Mouse (Mus musculus) stomach, postnatal 0 days (tissue): ENCODE data around the gene Clec4f. TPM values are rescaled to one million over a fixed set of nuclear protein-coding genes. Genes with fewer than 3 reads are reported as not detected.
"Not testable (repeated sequence)": the region's sequence is repeated elsewhere in the genome, so short reads cannot be mapped to it uniquely, and the experiment has no call there.

Source experiments
- ATAC-seq: fragments of 200-750 bp; cut with Nextera tagmentation; 2 replicates; pipeline ENCODE4 v1.8.0; 2017; ENCODE audit not compliant: low FRiP score, low TSS enrichment
- DNase-seq: peaks from one replicate; pipeline ENCODE4 v3.0.0-alpha.2; 2016; ENCODE audit warnings: low spot score
- H3K27ac ChIP-seq: fragments of 300-500 bp; sonication (generic); replicated peaks from 2 replicates; pipeline ENCODE4 v1.5.1; 2014; ENCODE audit warnings: mild to moderate bottlenecking, control low read depth
- H3K27me3 ChIP-seq: fragments of 300-500 bp; sonication (generic); 2 replicates; pipeline ENCODE4 v1.6.1; 2014; ENCODE audit warnings: low read length; ENCODE audit not compliant: control insufficient read depth, insufficient read depth
- H3K36me3 ChIP-seq: fragments of 300-500 bp; sonication (generic); 2 replicates; pipeline ENCODE4 v1.6.1; 2014; ENCODE audit warnings: low read length, mixed read lengths; ENCODE audit not compliant: control insufficient read depth, insufficient read depth
- H3K4me1 ChIP-seq: fragments of 300-500 bp; sonication (generic); replicated peaks from 2 replicates; pipeline ENCODE4 v1.6.1; 2014; ENCODE audit warnings: antibody characterized with exemption; ENCODE audit not compliant: control insufficient read depth, insufficient read depth
- H3K4me2 ChIP-seq: fragments of 300-500 bp; sonication (generic); replicated peaks from 2 replicates; pipeline ENCODE4 v1.6.1; 2014; ENCODE audit warnings: low read depth, mild to moderate bottlenecking, control low read depth, moderate library complexity
- H3K4me3 ChIP-seq: fragments of 300-500 bp; sonication (generic); 2 replicates; pipeline ENCODE4 v1.5.1; 2014; ENCODE audit warnings: low read depth, low read length, control low read depth
- H3K9ac ChIP-seq: fragments of 300-500 bp; sonication (generic); 2 replicates; pipeline ENCODE4 v1.6.1; 2014; ENCODE audit warnings: mild to moderate bottlenecking, low read length, control low read depth, mixed read lengths
- H3K9me3 ChIP-seq: fragments of 300-500 bp; sonication (generic); 2 replicates; pipeline ENCODE4 v1.6.1; 2016; ENCODE audit warnings: low read length; ENCODE audit not compliant: control insufficient read depth
- CTCF ChIP-seq: IDR thresholded peaks from 2 replicates; pipeline ENCODE4 v1.5.1; 2016; ENCODE audit warnings: antibody characterized with exemption, low read depth, mild to moderate bottlenecking, moderate library complexity
- EP300 ChIP-seq: optimal IDR thresholded peaks from 2 replicates; pipeline ENCODE3; 2016; ENCODE audit warnings: antibody characterized with exemption
- WGBS: fragments of 180-500 bp; shearing (Covaris S2); extraction: QIAGEN DNeasy Blood & Tissue Kit; methylation state at CpG from one replicate; pipeline ENCODE4 v1.1.7; 2014; 5-methylcytosine and 5-hydroxymethylcytosine counted together
- polyA plus RNA-seq: library from polyadenylated mRNA; unstranded; fragments of >200 nt; fragmentation: Nextera tagmentation; extraction: Ambion mirVana; gene quantifications from 2 replicates; pipeline ENCODE4 v1.2.1, GENCODE M21; 2015

The Clec4f gene
- polyA plus RNA-seq, 1 experiment from 2014 or later = 0.11 TPM

DNA sequence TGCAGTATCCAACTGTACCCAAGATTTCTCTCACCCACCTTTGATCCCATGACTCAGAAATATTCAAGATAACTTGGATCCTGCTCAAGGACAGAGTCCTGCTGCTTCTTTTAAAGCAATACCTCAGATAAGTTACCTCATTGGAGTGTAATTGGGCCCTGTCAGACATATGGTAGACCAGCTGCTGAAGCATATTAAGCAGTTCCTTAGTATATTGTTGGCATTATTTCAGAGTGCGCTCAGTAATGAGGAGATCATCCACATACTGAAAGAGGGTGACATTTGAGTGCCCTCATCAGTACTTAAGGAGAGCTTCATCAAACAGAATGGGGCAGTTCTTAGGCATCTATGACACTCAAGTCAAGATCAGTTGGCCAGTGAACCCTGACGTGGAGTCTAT, 9.0 kb upstream of the Clec4f start:
- Histone ChIP-seq H3K27me3 (no peaks in the 10 kb centered on the region), H3K9me3 (no peaks in the 10 kb centered on the region), H3K36me3 (no peaks in the 10 kb centered on the region), H3K9ac (no peak overlapping the region), H3K4me1 (no peaks in the 10 kb centered on the region), H3K4me2 (no peak overlapping the region), H3K27ac (no peak overlapping the region), H3K4me3 (no peak overlapping the region)
- 80% methylated on average over 2 of the region's 2 CpGs for WGBS
- no peak for DNase-seq
- ATAC-seq = no peak
- no peak for TF ChIP-seq EP300
- TF ChIP-seq CTCF = no peak

DNA sequence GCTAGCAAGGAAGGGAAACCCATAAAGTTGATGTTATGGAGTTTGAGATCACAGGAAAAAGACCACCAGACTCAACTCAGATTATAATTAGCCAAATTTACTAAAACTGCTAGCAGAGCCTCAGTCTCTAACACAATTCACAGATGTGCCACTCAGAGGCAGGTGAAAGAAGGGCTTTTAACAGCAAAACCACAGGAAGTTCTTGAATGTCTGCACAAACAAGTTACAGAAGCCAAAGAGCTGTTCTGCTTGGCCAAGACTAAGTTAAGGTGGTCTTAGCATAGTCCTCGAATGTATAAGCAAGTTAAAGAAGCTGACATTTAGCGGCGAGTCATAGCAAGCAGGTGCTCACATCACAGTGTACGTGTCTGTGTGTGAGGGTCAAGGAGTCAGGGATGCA, 4.8 kb upstream of the Clec4f start:
- no peaks in the 10 kb centered on the region for H3K9me3 ChIP-seq
- no peaks in the 10 kb centered on the region for H3K36me3 ChIP-seq
- TF ChIP-seq EP300 (no peak), CTCF (no peak)
- no peak overlapping the region for H3K4me3 ChIP-seq
- no peak overlapping the region for H3K9ac ChIP-seq
- ATAC-seq (no peak), DNase-seq (no peak)
- WGBS = 66% methylated on average over 4 of the region's 4 CpGs
- H3K27me3 ChIP-seq = no peaks in the 10 kb centered on the region
- H3K27ac ChIP-seq = no peak overlapping the region
- H3K4me2 ChIP-seq = no peak overlapping the region
- H3K4me1 ChIP-seq = no peaks in the 10 kb centered on the region

DNA sequence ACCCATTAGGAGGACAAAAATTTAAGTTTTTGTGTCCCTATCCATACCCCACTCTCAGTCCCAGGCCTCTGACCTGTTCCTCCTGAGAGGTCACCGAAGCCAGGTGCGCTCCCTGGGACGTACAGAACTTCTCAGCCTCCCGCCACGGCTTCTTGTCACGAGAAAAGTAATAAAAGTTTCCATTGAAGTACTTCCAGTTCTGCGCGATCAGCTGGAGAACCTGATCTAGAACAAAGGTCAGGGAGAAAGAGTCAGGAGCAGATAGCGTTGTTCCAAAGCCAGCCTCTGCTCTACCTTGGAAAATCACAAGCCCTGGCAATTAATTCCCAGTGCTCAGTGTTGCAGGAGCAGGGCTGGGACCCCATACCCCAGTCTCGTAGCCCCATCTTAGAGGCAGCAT, 9.3 kb downstream of the Clec4f start:
- no peaks in the 10 kb centered on the region for H3K4me1 ChIP-seq
- no peak for ATAC-seq
- H3K27ac ChIP-seq = no peak overlapping the region
- WGBS = 81% methylated on average over 10 of the region's 10 CpGs
- no peak for DNase-seq
- no peak overlapping the region for H3K9ac ChIP-seq
- no peak overlapping the region for H3K4me3 ChIP-seq
- no peak overlapping the region for H3K4me2 ChIP-seq
- no peaks in the 10 kb centered on the region for H3K36me3 ChIP-seq
- no peak for TF ChIP-seq CTCF
- H3K9me3 ChIP-seq = no peaks in the 10 kb centered on the region
- H3K27me3 ChIP-seq = no peaks in the 10 kb centered on the region

DNA sequence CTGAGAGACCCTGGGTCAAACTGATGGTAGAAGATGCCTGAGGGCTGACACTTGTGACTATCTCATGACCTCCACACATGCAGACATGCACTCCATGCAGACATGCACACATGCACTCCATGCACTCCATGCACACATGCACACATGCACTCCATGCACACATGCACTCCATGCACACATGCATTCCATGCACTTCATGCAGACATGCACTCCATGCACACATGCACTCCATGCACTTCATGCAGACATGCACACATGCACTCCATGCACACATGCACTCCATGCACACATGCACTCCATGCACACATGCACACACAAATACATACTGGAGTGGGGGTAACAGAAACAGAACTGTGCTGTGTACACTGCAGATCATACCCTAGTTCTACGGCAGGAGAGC, 20.7 kb downstream of the Clec4f start:
- H3K27ac ChIP-seq = no peak overlapping the region
- no peaks in the 10 kb centered on the region for H3K27me3 ChIP-seq
- ATAC-seq = no peak
- DNase-seq = no peak
- H3K4me2 ChIP-seq = no peak overlapping the region
- no peaks in the 10 kb centered on the region for H3K4me1 ChIP-seq
- H3K4me3 ChIP-seq = no peak overlapping the region
- H3K9me3 ChIP-seq = no peaks in the 10 kb centered on the region
- H3K36me3 ChIP-seq = no peaks in the 10 kb centered on the region
- no peak overlapping the region for H3K9ac ChIP-seq
- TF ChIP-seq EP300 (no peak), CTCF (no peak)
- WGBS = 79% methylated on average over 1 of the region's 1 CpGs

DNA sequence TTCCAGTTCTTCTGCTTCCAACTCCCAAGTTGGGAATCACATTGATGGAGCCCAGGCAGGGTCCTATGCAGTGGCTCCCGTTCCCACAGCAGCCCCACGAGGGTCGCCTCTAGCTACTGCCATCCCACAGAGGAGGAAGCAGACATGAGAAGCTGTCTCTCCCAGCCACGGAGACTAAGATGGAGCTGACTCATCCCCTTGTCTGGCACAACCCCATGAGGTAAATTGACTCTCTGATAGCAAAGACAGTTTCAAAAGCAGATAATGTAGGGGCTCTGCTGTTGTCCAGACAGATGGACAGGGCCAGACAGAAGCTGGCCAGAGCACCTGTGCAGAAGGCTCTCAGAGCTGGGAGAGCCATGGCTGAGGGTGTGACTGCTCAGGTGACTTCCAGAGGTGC, 21.4 kb downstream of the Clec4f start:
- 53% methylated on average over 4 of the region's 4 CpGs for WGBS
- not testable (repeated sequence) for H3K4me1 ChIP-seq, DNase-seq, H3K36me3 ChIP-seq, H3K4me2 ChIP-seq, H3K9me3 ChIP-seq, H3K27me3 ChIP-seq, ATAC-seq, H3K9ac ChIP-seq, H3K4me3 ChIP-seq, H3K27ac ChIP-seq

DNA sequence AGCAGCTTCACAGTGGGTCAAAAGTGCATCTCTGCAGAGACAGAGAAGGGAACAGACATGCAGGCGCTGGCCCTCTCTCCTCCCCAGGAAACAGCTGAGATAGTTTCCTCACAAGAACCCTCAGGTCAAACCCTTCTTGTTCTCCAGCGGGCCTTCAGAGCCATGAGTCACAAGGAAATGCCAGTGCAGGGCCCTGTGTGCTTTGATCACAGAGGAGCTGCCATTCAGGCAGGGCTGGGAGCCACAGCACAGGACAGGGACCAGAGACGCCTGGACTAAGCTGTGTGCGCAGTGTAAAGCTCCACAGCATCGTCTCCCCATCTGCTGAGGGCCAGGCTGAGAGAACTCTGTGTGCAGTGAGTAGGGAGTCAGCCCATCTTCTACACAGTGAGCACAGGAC, 21.9 kb downstream of the Clec4f start:
- H3K27ac ChIP-seq, H3K9ac ChIP-seq, DNase-seq, H3K4me2 ChIP-seq, H3K27me3 ChIP-seq, H3K4me3 ChIP-seq, H3K9me3 ChIP-seq, ATAC-seq, H3K36me3 ChIP-seq, H3K4me1 ChIP-seq: not testable (repeated sequence)
- 42% methylated on average over 5 of the region's 5 CpGs for WGBS

DNA sequence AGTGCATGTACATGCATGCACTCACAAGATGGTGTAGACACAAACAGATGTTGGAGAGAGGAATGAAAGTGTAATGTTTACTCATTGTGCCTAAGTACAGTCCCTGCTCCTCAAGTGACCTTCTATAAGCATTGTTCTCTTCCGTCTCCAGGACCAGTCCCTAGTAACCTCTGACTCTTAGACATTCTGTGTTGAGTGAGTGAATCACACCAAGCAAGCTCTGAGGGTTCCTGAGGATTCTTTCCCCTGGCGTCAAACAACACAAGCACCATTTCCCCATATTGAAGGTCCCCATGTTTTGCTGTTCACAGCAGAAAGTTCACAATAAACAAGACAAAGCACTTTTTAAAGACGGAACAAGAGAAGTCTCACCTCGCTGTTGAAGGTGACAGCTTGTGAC, 24.2 kb downstream of the Clec4f start:
- no peaks in the 10 kb centered on the region for H3K27me3 ChIP-seq
- H3K4me1 ChIP-seq = no peaks in the 10 kb centered on the region
- H3K4me3 ChIP-seq = no peak overlapping the region
- H3K9me3 ChIP-seq = no peaks in the 10 kb centered on the region
- 66% methylated on average over 4 of the region's 4 CpGs for WGBS
- no peak overlapping the region for H3K4me2 ChIP-seq
- DNase-seq = no peak
- H3K9ac ChIP-seq = no peak overlapping the region
- no peaks in the 10 kb centered on the region for H3K36me3 ChIP-seq
- H3K27ac ChIP-seq = no peak overlapping the region
- TF ChIP-seq EP300 (no peak), CTCF (no peak)
- ATAC-seq = no peak
